Mouse (Mus musculus): ENCODE measurements around the gene Shf. TPM values are rescaled to one million over a fixed set of nuclear protein-coding genes. Genes with fewer than 3 reads are reported as not detected.

The Shf gene
- total and polyA plus RNA-seq, 3 experiments, result 3.5 to 5.6 (median 5.3) TPM

- H3K79me2 ChIP-seq (replicated peaks; ENCODE audit: control insufficient read depth, insufficient read depth, low read length), result no peaks in the 10 kb centered on the region
- H3K27me3 ChIP-seq (ENCODE audit: control insufficient read depth, insufficient read depth, low read length), result no peaks in the 10 kb centered on the region
- 67% methylated on average over 12 of the region's 12 CpGs for WGBS
- no peak overlapping the region for H3K27ac ChIP-seq
- no peak overlapping the region for H3K4me3 ChIP-seq
- TF ChIP-seq POLR2A (IDR thresholded peaks at IDR 0.05; ENCODE audit: insufficient read depth, low read depth, low read length) (no peak), EP300 (IDR thresholded peaks at IDR 0.05; ENCODE audit: insufficient read depth, low read depth, low read length) (no peak), CTCF (IDR thresholded peaks at IDR 0.05) (no peak)
- DNase-seq, result no peak
- intact Hi-C loops (cut with DNase I), result no loop called here
- no peaks in the 10 kb centered on the region for H3K36me3 ChIP-seq (ENCODE audit: control insufficient read depth, insufficient read depth, low read length)
- no peaks in the 10 kb centered on the region for H3K4me1 ChIP-seq (ENCODE audit: control insufficient read depth, insufficient read depth, low read length)
- no peak overlapping the region for H3K9ac ChIP-seq (ENCODE audit: low read depth, low read length)
Measured at GRCm38 (mm10) chr2:122354191-122354929, 14.6 kb downstream of the Shf start.

- intact Hi-C loops (cut with DNase I), result no loop called here
- no peak for TF ChIP-seq CTCF (IDR thresholded peaks at IDR 0.05)
- no peak for TF ChIP-seq EP300 (IDR thresholded peaks at IDR 0.05; ENCODE audit: insufficient read depth, low read depth, low read length)
- no peak for TF ChIP-seq POLR2A (IDR thresholded peaks at IDR 0.05; ENCODE audit: insufficient read depth, low read depth, low read length)
- DNase-seq, result no peak
- 88% methylated on average over 8 of the region's 8 CpGs for WGBS
- no peaks in the 10 kb centered on the region for H3K79me2 ChIP-seq (replicated peaks; ENCODE audit: control insufficient read depth, insufficient read depth, low read length)
- no peak overlapping the region for H3K9ac ChIP-seq (ENCODE audit: low read depth, low read length)
- no peak overlapping the region for H3K4me3 ChIP-seq
- H3K36me3 ChIP-seq (ENCODE audit: control insufficient read depth, insufficient read depth, low read length), result no peaks in the 10 kb centered on the region
- no peak overlapping the region for H3K27ac ChIP-seq
- peaks cover 3% of the 10 kb centered on the region; the same call in 1 of the 2 replicates for H3K4me1 ChIP-seq (ENCODE audit: control insufficient read depth, insufficient read depth, low read length)
- H3K27me3 ChIP-seq (ENCODE audit: control insufficient read depth, insufficient read depth, low read length), result no peaks in the 10 kb centered on the region
Measured at GRCm38 (mm10) chr2:122353765-122354164, 15.2 kb downstream of the Shf start.

GRCm38 (mm10) chr2:122352992-122353391 is 16.0 kb downstream of the Shf start:
- Histone ChIP-seq H3K4me1 (ENCODE audit: control insufficient read depth, insufficient read depth, low read length) (peaks cover 3% of the 10 kb centered on the region; the same call in 1 of the 2 replicates), H3K4me3 (no peak overlapping the region), H3K36me3 (ENCODE audit: control insufficient read depth, insufficient read depth, low read length) (no peaks in the 10 kb centered on the region), H3K27ac (no peak overlapping the region), H3K79me2 (replicated peaks; ENCODE audit: control insufficient read depth, insufficient read depth, low read length) (no peaks in the 10 kb centered on the region), H3K9ac (ENCODE audit: low read depth, low read length) (no peak overlapping the region), H3K27me3 (ENCODE audit: control insufficient read depth, insufficient read depth, low read length) (no peaks in the 10 kb centered on the region)
- 92% methylated on average over 6 of the region's 6 CpGs for WGBS
- DNase-seq, result no peak
- TF ChIP-seq EP300 (IDR thresholded peaks at IDR 0.05; ENCODE audit: insufficient read depth, low read depth, low read length), result no peak
- TF ChIP-seq CTCF (IDR thresholded peaks at IDR 0.05), result no peak
- TF ChIP-seq POLR2A (IDR thresholded peaks at IDR 0.05; ENCODE audit: insufficient read depth, low read depth, low read length), result no peak
- intact Hi-C loops (cut with DNase I), result no loop called here

GRCm38 (mm10) chr2:122351931-122352329 is 17.0 kb downstream of the Shf start:
- no peaks in the 10 kb centered on the region for H3K27me3 ChIP-seq (ENCODE audit: control insufficient read depth, insufficient read depth, low read length)
- WGBS, result 64% methylated on average over 4 of the region's 4 CpGs
- TF ChIP-seq POLR2A (IDR thresholded peaks at IDR 0.05; ENCODE audit: insufficient read depth, low read depth, low read length), result no peak
- TF ChIP-seq CTCF (IDR thresholded peaks at IDR 0.05), result no peak
- no peak for TF ChIP-seq EP300 (IDR thresholded peaks at IDR 0.05; ENCODE audit: insufficient read depth, low read depth, low read length)
- H3K79me2 ChIP-seq (replicated peaks; ENCODE audit: control insufficient read depth, insufficient read depth, low read length), result no peaks in the 10 kb centered on the region
- H3K9ac ChIP-seq (ENCODE audit: low read depth, low read length), result no peak overlapping the region
- no peak overlapping the region for H3K4me3 ChIP-seq
- no peak overlapping the region for H3K27ac ChIP-seq
- no peak for DNase-seq
- no peaks in the 10 kb centered on the region for H3K36me3 ChIP-seq (ENCODE audit: control insufficient read depth, insufficient read depth, low read length)
- H3K4me1 ChIP-seq (ENCODE audit: control insufficient read depth, insufficient read depth, low read length), result peaks cover 4% of the 10 kb centered on the region; the same call in 1 of the 2 replicates
- intact Hi-C loops (cut with DNase I), result no loop called here

- no peak overlapping the region for H3K27ac ChIP-seq
- intact Hi-C loops (cut with DNase I), result no loop called here
- DNase-seq, result no peak
Measured at GRCm38 (mm10) chr2:122351156-122351930, 17.6 kb downstream of the Shf start.

More at GRCm38 (mm10) chr2:122351156-122351930, 17.6 kb downstream of the Shf start:
- Histone ChIP-seq H3K4me3 (no peak overlapping the region), H3K36me3 (ENCODE audit: control insufficient read depth, insufficient read depth, low read length) (no peaks in the 10 kb centered on the region), H3K27me3 (ENCODE audit: control insufficient read depth, insufficient read depth, low read length) (no peaks in the 10 kb centered on the region), H3K9ac (ENCODE audit: low read depth, low read length) (no peak overlapping the region), H3K4me1 (ENCODE audit: control insufficient read depth, insufficient read depth, low read length) (peaks cover 4% of the 10 kb centered on the region; the same call in 1 of the 2 replicates), H3K79me2 (replicated peaks; ENCODE audit: control insufficient read depth, insufficient read depth, low read length) (no peaks in the 10 kb centered on the region)
- no peak for TF ChIP-seq POLR2A (IDR thresholded peaks at IDR 0.05; ENCODE audit: insufficient read depth, low read depth, low read length)
- TF ChIP-seq EP300 (IDR thresholded peaks at IDR 0.05; ENCODE audit: insufficient read depth, low read depth, low read length), result no peak
- no peak for TF ChIP-seq CTCF (IDR thresholded peaks at IDR 0.05)
- 61% methylated on average over 5 of the region's 5 CpGs for WGBS

Data from heart, adult 2 months (tissue).